In genomic region chr6:47942461-47942860, GRCm38 (mm10) we compare ENCODE assay signal across 8 mouse cellular contexts. TPM values are rescaled to one million over a fixed set of nuclear protein-coding genes. Genes with fewer than 3 reads are reported as not detected.
DNase-seq lines count a peak whose midpoint lies in the region; ATAC-seq and TF ChIP-seq lines count a peak whose summit lies in the region.

No protein-coding gene starts in this region.

- no peak for TF ChIP-seq POLR2A in heart, adult 2 months (IDR thresholded peaks at IDR 0.05; ENCODE audit: insufficient read depth, low read depth, low read length)

- H3K27ac ChIP-seq in heart, adult 2 months = no peak overlapping the region
- no peak overlapping the region for H3K27ac ChIP-seq in ES-E14 (ENCODE audit: insufficient read depth, low read depth, low read length, poor library complexity, severe bottlenecking)
- H3K27ac ChIP-seq in hindbrain, embryonic 11.5 days (ENCODE audit: low read depth, low read length) = no peak overlapping the region
- no peak overlapping the region for H3K27ac ChIP-seq in liver, postnatal 0 days (ENCODE audit: low read depth)

- TF ChIP-seq EP300 in heart, adult 2 months (IDR thresholded peaks at IDR 0.05; ENCODE audit: insufficient read depth, low read depth, low read length) = no peak
- no peak for TF ChIP-seq EP300 in liver, postnatal 0 days (IDR thresholded peaks at IDR 0.05; ENCODE audit: low read depth)

- no peak overlapping the region for H3K9ac ChIP-seq in heart, adult 2 months (ENCODE audit: low read depth, low read length)
- H3K9ac ChIP-seq in ES-E14 (ENCODE audit: insufficient read depth, low read depth, low read length, poor library complexity, severe bottlenecking) = no peak overlapping the region
- no peak overlapping the region for H3K9ac ChIP-seq in hindbrain, embryonic 11.5 days (ENCODE audit: low read depth, low read length)
- H3K9ac ChIP-seq in liver, postnatal 0 days (replicated peaks) = peak overlapping the region; percentile 69

- no peak for TF ChIP-seq CTCF in heart, adult 2 months (IDR thresholded peaks at IDR 0.05)
- no peak for TF ChIP-seq CTCF in liver, postnatal 0 days (IDR thresholded peaks at IDR 0.05; ENCODE audit: low read depth)

- H3K4me1 ChIP-seq in heart, adult 2 months (ENCODE audit: control insufficient read depth, insufficient read depth, low read length) = no peaks in the 10 kb centered on the region; the same call in 1 of the 2 replicates
- H3K4me1 ChIP-seq in ES-E14 (ENCODE audit: control insufficient read depth in 2 of 2, insufficient read depth in 2 of 2, low read length in 2 of 2, poor library complexity in 1 of 2) = peaks cover 0 to 2% of the 10 kb centered on the region in 2 experiments; a peak in 1 of 4 replicates
- no peaks in the 10 kb centered on the region; the same call in 1 of the 2 replicates for H3K4me1 ChIP-seq in hindbrain, embryonic 11.5 days (replicated peaks; ENCODE audit: control insufficient read depth, insufficient read depth, low read length)
- peaks cover 15% of the 10 kb centered on the region for H3K4me1 ChIP-seq in liver, postnatal 0 days (ENCODE audit: insufficient read depth)

- intact Hi-C loops in heart, adult 2 months (cut with DNase I) = no loop called here

- peak overlapping the region; percentile 79 for H3K4me2 ChIP-seq in hindbrain, embryonic 11.5 days (replicated peaks; ENCODE audit: low read depth, low read length)
- H3K4me2 ChIP-seq in liver, postnatal 0 days (ENCODE audit: low read depth, low read length) = peak overlapping the region; percentile 85

- in situ Hi-C loops in ES-E14 (cut with MboI; ENCODE audit: low sequenced_read_pairs in 2 of 2, unreplicated experiment in 2 of 2) = no loop called here

- peak overlapping the region; percentile 48 for H3K4me3 ChIP-seq in heart, adult 2 months
- peak overlapping the region; percentile 11 to 63; a peak in 1 of 4 replicates for H3K4me3 ChIP-seq in ES-E14 (ENCODE audit: insufficient read depth in 1 of 2, low read depth in 1 of 2, low read length in 2 of 2, poor library complexity in 1 of 2, severe bottlenecking in 1 of 2)
- H3K4me3 ChIP-seq in hindbrain, embryonic 11.5 days (ENCODE audit: low read depth, low read length) = peak overlapping the region; percentile 38
- peak overlapping the region; percentile 52 for H3K4me3 ChIP-seq in liver, postnatal 0 days (ENCODE audit: low read depth, low read length)

- peak; percentile 22; the same call in 1 of the 2 replicates for ATAC-seq in hindbrain, embryonic 11.5 days (ENCODE audit: low FRiP score)
- peak; percentile 18; the same call in 1 of the 2 replicates for ATAC-seq in liver, postnatal 0 days

- no peaks in the 10 kb centered on the region for H3K36me3 ChIP-seq in heart, adult 2 months (ENCODE audit: control insufficient read depth, insufficient read depth, low read length)
- no peaks in the 10 kb centered on the region for H3K36me3 ChIP-seq in ES-E14 (ENCODE audit: control insufficient read depth, insufficient read depth, low read length, poor library complexity, severe bottlenecking)
- H3K36me3 ChIP-seq in hindbrain, embryonic 11.5 days (ENCODE audit: control insufficient read depth, insufficient read depth, low read length) = no peaks in the 10 kb centered on the region
- H3K36me3 ChIP-seq in liver, postnatal 0 days (replicated peaks; ENCODE audit: insufficient read depth, low read length) = peaks cover 4% of the 10 kb centered on the region

- H3K79me2 ChIP-seq in heart, adult 2 months (replicated peaks; ENCODE audit: control insufficient read depth, insufficient read depth, low read length) = no peaks in the 10 kb centered on the region

- DNase-seq in heart, adult 2 months = no peak
- DNase-seq in heart, adult 9 months (ENCODE audit: low spot score in 2 of 2) = no peak
- DNase-seq in ES-E14 (ENCODE audit: low read depth, low spot score) = no peak
- DNase-seq in hindbrain, embryonic 11.5 days (ENCODE audit: low spot score) = peak; percentile 31
- no peak for DNase-seq in liver, postnatal 0 days
- no peak for DNase-seq in cerebellum, postnatal 36 days
- DNase-seq in cerebellum, postnatal 4 days (ENCODE audit: low spot score in 2 of 2) = no peak
- no peak for DNase-seq in right cerebral cortex, postnatal 36 days (ENCODE audit: low spot score in 2 of 2)

- no peaks in the 10 kb centered on the region; the same call in 1 of the 2 replicates for H3K27me3 ChIP-seq in heart, adult 2 months (ENCODE audit: control insufficient read depth, insufficient read depth, low read length)
- H3K27me3 ChIP-seq in hindbrain, embryonic 11.5 days (ENCODE audit: control insufficient read depth, insufficient read depth, low read length) = no peaks in the 10 kb centered on the region
- H3K27me3 ChIP-seq in liver, postnatal 0 days (ENCODE audit: insufficient read depth, low read length) = no peaks in the 10 kb centered on the region

- WGBS in heart, adult 2 months = 44% methylated on average over 12 of the region's 12 CpGs
- 56% methylated on average over 12 of the region's 12 CpGs for WGBS in hindbrain, embryonic 11.5 days
- 48% methylated on average over 12 of the region's 12 CpGs for WGBS in liver, postnatal 0 days (ENCODE audit: insufficient replicate concordance)

- no peaks in the 10 kb centered on the region for H3K9me3 ChIP-seq in ES-E14 (ENCODE audit: control insufficient read depth, insufficient read depth, low read depth, low read length)
- no peaks in the 10 kb centered on the region for H3K9me3 ChIP-seq in hindbrain, embryonic 11.5 days (ENCODE audit: control insufficient read depth, low read length)
- H3K9me3 ChIP-seq in liver, postnatal 0 days (ENCODE audit: low read length) = no peaks in the 10 kb centered on the region

TF ChIP-seq in ES-E14, 5 proteins besides CTCF, POLR2A, EP300 and RAD21:
- no peak for TF ChIP-seq MAFK (IDR thresholded peaks at IDR 0.05; ENCODE audit: insufficient read depth, low read depth, low read length)
- no peak for TF ChIP-seq ZC3H11A (IDR thresholded peaks at IDR 0.05; ENCODE audit: borderline replicate concordance, low read depth, low read length)
- TF ChIP-seq HCFC1 (IDR thresholded peaks at IDR 0.05; ENCODE audit: borderline replicate concordance, insufficient read depth, low read length) = no peak
- no peak for TF ChIP-seq ZNF384 (IDR thresholded peaks at IDR 0.05; ENCODE audit: low read depth, low read length)
- no peak for TF ChIP-seq CHD2 (IDR thresholded peaks at IDR 0.05; ENCODE audit: low read depth, low read length)

RNA-seq across cellular contexts. Expression of gene Zfp956, which starts 10.7 kb away (rescaled TPM):
- 1 to 10 TPM; 1.1 to 1.7 TPM for total RNA-seq in heart, adult 2 months (2021)
- 2.6 and 3.3 TPM in 2 replicates for polyA plus RNA-seq in heart, adult 2 months (2012; rRNA removed)
- total RNA-seq in ES-E14 (2012; rRNA removed) = 8.6 and 10.9 TPM in 2 replicates
- polyA plus RNA-seq in hindbrain, embryonic 11.5 days (2014; fragmentation: Nextera tagmentation; extraction: Ambion mirVana) = 7.1 and 9.8 TPM in 2 replicates
- 2.7 TPM in 2 replicates for polyA plus RNA-seq in liver, postnatal 0 days (2015; fragmentation: Nextera tagmentation; extraction: Ambion mirVana)

RNA-seq across cellular contexts. Expression of gene Zfp212, which starts 22.2 kb away (rescaled TPM):
- 1 to 10 TPM; 8.0 to 8.8 TPM for total RNA-seq in heart, adult 2 months (2021)
- polyA plus RNA-seq in heart, adult 2 months (2012; rRNA removed) = 4.3 and 6.2 TPM in 2 replicates
- total RNA-seq in ES-E14 (2012; rRNA removed) = 9.2 and 10.1 TPM in 2 replicates
- polyA plus RNA-seq in hindbrain, embryonic 11.5 days (2014; fragmentation: Nextera tagmentation; extraction: Ambion mirVana) = 9.9 and 13.9 TPM in 2 replicates
- 4.0 and 5.1 TPM in 2 replicates for polyA plus RNA-seq in liver, postnatal 0 days (2015; fragmentation: Nextera tagmentation; extraction: Ambion mirVana)
